Mouse (Mus musculus) intestine, embryonic 14.5 days (tissue): ENCODE measurements around the gene Atg13. TPM values are rescaled to one million over a fixed set of nuclear protein-coding genes. Genes with fewer than 3 reads are reported as not detected.

Experiments
- ATAC-seq: fragments of 200-750 bp; cut with Nextera tagmentation; replicated peaks from 2 replicates; pipeline ENCODE4 v1.8.0; 2017; ENCODE audit warnings: low read depth, moderate number of reproducible peaks, moderate TSS enrichment, moderate library complexity; ENCODE audit not compliant: low FRiP score, low TSS enrichment
- DNase-seq: peaks from one replicate; pipeline ENCODE4 v3.0.0-alpha.2; 2018; ENCODE audit warnings: low spot score
- H3K27ac ChIP-seq: fragments of 300-500 bp; sonication (generic); 2 replicates; pipeline ENCODE4 v1.5.1; 2014; ENCODE audit warnings: low read depth, mild to moderate bottlenecking, control low read depth
- H3K27me3 ChIP-seq: fragments of 300-500 bp; sonication (generic); replicated peaks from 2 replicates; pipeline ENCODE4 v1.6.1; 2014; ENCODE audit warnings: low read length, control low read depth; ENCODE audit not compliant: control insufficient read depth, insufficient read depth
- H3K36me3 ChIP-seq: fragments of 300-500 bp; sonication (generic); 2 replicates; pipeline ENCODE4 v1.6.1; 2014; ENCODE audit warnings: low read length, control low read depth; ENCODE audit not compliant: control insufficient read depth, insufficient read depth
- H3K4me1 ChIP-seq: fragments of 300-500 bp; sonication (generic); replicated peaks from 2 replicates; pipeline ENCODE4 v1.6.1; 2014; ENCODE audit warnings: low read length, control low read depth, mixed read lengths; ENCODE audit not compliant: control insufficient read depth, insufficient read depth
- H3K4me2 ChIP-seq: fragments of 300-500 bp; sonication (generic); 2 replicates; pipeline ENCODE4 v1.6.1; 2014; ENCODE audit warnings: low read length
- H3K4me3 ChIP-seq: fragments of 300-500 bp; sonication (generic); 2 replicates; pipeline ENCODE4 v1.5.1; 2014; ENCODE audit warnings: low read depth, low read length, control low read depth, mixed read lengths
- H3K9ac ChIP-seq: fragments of 300-500 bp; sonication (generic); 2 replicates; pipeline ENCODE4 v1.6.1; 2014; ENCODE audit warnings: mild to moderate bottlenecking, low read length
- H3K9me3 ChIP-seq: fragments of 300-500 bp; sonication (generic); 2 replicates; pipeline ENCODE4 v1.6.1; 2016; ENCODE audit warnings: low read length, control low read depth; ENCODE audit not compliant: control insufficient read depth
- WGBS: fragments of 180-500 bp; shearing (Covaris S2); extraction: QIAGEN DNeasy Blood & Tissue Kit; methylation state at CpG from one replicate; pipeline ENCODE4 v1.1.7; 2014; 5-methylcytosine and 5-hydroxymethylcytosine counted together
- polyA plus RNA-seq: library from polyadenylated mRNA; unstranded; fragments of >200 nt; fragmentation: Nextera tagmentation; extraction: Ambion mirVana; gene quantifications from 2 replicates; pipeline ENCODE4 v1.2.1, GENCODE M21; 2014

The Atg13 gene
- polyA plus RNA-seq = 24.9 and 29.7 TPM in 2 replicates

DNA sequence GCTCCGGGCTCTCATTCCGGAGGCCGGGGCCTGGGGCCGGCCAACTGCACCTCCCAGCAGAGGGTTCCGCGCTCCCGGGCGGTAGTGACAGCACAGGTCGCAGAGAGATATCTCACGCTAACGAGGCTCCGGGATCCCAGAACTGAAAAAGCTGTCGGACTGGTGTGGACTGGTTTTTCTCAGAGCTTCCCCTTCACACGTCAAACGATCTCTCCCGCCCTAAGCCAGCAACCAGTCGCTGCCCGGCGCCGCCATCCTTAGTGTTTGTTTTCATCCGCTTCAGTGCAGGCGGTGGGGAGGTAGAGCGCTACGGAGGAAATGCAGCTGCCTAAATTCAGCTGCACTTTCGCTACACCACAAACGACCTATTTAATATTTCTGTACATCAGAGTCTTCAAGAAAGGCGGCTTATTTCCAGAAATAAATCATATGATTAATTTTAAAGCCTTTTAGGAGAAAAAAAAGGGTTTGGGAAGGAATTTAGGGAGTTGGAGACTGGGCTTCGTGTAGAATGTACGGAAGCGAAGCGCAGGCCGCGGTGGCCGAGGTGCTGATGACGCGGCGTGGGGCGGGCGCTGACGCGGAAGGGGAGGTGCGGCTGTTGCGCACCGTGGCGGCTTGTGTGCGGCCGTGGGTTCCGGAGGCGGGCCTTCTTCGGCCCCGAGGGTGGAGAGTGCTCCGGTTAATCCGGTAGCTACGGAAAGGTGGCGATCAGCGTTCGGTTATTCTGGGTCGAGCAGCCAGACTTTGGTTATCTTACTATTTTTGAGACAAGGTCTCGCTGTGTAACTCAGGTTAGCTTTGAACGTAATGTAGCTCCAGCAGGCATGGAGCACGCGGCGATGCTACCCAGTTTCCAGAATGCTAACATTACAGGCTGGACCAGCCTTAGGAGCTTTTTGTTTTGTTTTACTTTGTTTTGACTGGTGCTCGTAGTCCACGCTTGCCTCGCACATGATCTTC is at the start of gene Atg13, which contains the start of gene Harbi1:
Atg13 (minus strand) TSS at position 305 of the 963 bp plus-strand sequence.
Harbi1 (plus strand) TSS at position 581 of the 963 bp plus-strand sequence.
- under 1% methylated on average over 66 of the region's 66 CpGs for WGBS
- Histone ChIP-seq H3K4me1 (peaks cover 12% of the 10 kb centered on the region; the same call in 1 of the 2 replicates), H3K4me3 (peak within 1 kb of the TSS; percentile 72), H3K4me2 (peak within 1 kb of the TSS; percentile 62), H3K27me3 (no peaks in the 10 kb centered on the region), H3K27ac (peak within 1 kb of the TSS; percentile 74), H3K9ac (peak within 1 kb of the TSS; percentile 69), H3K36me3 (no peaks in the 10 kb centered on the region), H3K9me3 (no peaks in the 10 kb centered on the region)
- DNase-seq (peak; percentile 96), ATAC-seq (peak; percentile 96)

DNA sequence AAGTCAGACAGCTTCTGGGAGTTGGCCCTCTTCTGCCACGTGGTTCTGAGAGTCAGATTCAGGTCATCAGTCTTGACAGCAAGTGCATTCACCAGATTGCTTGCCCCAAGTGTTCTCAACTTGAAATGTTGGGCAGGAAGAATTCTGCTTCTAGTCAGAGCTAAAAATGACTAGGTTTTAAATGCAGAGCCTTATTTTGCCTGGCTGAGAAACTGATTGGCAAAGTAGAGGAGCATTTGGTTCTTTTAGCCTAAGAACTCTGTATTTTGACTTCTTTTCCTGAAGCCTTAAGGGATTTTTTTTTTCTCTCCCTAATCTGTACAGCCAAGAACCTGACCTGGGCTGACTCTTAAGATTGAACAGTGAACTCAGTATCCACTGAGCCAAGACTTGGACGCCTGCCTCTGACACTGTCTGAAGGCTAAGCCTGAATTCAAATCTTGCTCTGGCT is 39.5 kb upstream of the Atg13 start:
- ATAC-seq (no peak), DNase-seq (no peak)
- Histone ChIP-seq H3K9ac (no peak overlapping the region), H3K27ac (no peak overlapping the region), H3K4me3 (no peak overlapping the region), H3K36me3 (0 out of 2 replicates have a peak, but pooled peaks cover 2% of the 10 kb centered on the region), H3K4me1 (no peaks in the 10 kb centered on the region), H3K9me3 (no peaks in the 10 kb centered on the region), H3K4me2 (no peak overlapping the region), H3K27me3 (no peaks in the 10 kb centered on the region)
- WGBS = 62% methylated on average over 2 of the region's 2 CpGs

DNA sequence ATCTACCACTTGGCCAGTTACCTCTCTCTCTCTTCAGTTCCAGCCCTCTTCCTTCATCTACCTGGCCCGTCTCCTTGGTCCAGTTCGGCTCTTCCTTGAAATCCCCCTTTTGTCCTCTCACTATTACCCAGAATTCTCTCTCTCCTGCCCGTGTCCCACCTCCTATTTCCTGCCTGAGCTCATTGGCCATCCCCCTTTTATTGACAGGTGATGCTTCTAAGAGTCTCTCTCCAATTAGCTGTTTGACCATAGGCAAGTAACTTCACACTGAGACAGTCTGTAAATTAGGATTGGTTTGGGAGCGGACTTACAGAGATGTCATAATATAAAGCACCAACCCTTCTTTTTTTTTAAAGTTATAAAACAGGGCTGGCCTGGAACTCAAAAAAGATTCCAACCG is 34.3 kb upstream of the Atg13 start:
- no peak for DNase-seq
- no peak overlapping the region for H3K4me2 ChIP-seq
- WGBS = 90% methylated on average over 5 of the region's 5 CpGs
- H3K9me3 ChIP-seq = no peaks in the 10 kb centered on the region
- H3K4me1 ChIP-seq = no peaks in the 10 kb centered on the region
- 0 out of 2 replicates have a peak, but pooled peaks cover 4% of the 10 kb centered on the region for H3K36me3 ChIP-seq
- no peak overlapping the region for H3K4me3 ChIP-seq
- H3K27ac ChIP-seq = no peak overlapping the region
- ATAC-seq = no peak
- no peak overlapping the region for H3K9ac ChIP-seq
- no peaks in the 10 kb centered on the region for H3K27me3 ChIP-seq

DNA sequence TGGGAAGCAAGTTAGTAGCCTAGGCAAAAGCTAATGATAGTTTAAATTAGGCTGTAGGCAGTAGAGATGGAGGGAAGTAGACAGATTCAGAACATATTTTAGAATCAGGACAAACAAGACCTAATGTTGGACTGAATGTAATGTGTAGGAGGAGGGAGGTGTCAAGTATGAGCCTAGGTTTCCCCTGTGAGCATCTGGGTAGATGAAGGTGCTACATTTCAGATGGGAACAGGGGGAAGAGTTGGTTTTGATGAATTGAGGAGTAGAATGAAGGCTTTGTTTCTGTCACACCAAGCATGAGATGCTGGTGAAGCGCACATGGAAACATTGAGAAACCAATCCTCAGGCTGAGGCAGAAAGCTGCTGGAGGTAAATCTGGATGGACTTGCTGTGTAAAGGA is 29.2 kb upstream of the Atg13 start:
- ATAC-seq = no peak
- Histone ChIP-seq H3K4me2 (no peak overlapping the region), H3K9me3 (no peaks in the 10 kb centered on the region)

DNA sequence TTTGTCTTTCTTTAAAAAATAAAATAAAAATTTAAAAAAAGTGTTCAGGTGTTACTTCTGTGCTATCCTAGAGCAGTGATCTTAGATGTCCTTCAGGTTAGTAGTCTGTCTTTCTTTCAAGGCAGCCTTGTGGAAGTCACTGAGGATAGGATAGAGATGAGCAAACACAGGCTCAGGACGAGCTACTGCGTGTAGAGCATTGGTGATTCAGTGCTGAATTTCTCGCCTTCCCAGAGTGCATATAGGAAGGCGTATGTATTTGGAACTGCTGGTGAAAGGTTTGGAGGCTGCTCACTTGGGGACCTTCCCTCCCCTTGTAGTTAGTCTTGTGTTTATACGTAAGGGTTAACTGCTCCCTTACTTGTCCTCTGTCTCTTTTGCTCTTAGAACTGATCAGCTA is 24.8 kb upstream of the Atg13 start:
- Histone ChIP-seq H3K36me3 (no peaks in the 10 kb centered on the region), H3K4me3 (no peak overlapping the region), H3K27ac (no peak overlapping the region), H3K4me1 (peaks cover 2% of the 10 kb centered on the region; the same call in 1 of the 2 replicates), H3K9ac (no peak overlapping the region), H3K9me3 (no peaks in the 10 kb centered on the region), H3K27me3 (no peaks in the 10 kb centered on the region), H3K4me2 (no peak overlapping the region)
- 90% methylated on average over 5 of the region's 5 CpGs for WGBS
- DNase-seq (no peak), ATAC-seq (no peak)

More for the DNA sequence above, 29.2 kb upstream of the Atg13 start:
- no peak for DNase-seq
- H3K9ac ChIP-seq = no peak overlapping the region
- H3K36me3 ChIP-seq = no peaks in the 10 kb centered on the region
- H3K4me1 ChIP-seq = no peaks in the 10 kb centered on the region
- no peak overlapping the region for H3K27ac ChIP-seq
- H3K4me3 ChIP-seq = no peak overlapping the region
- no peaks in the 10 kb centered on the region for H3K27me3 ChIP-seq
- WGBS = 97% methylated on average over 1 of the region's 1 CpGs

DNA sequence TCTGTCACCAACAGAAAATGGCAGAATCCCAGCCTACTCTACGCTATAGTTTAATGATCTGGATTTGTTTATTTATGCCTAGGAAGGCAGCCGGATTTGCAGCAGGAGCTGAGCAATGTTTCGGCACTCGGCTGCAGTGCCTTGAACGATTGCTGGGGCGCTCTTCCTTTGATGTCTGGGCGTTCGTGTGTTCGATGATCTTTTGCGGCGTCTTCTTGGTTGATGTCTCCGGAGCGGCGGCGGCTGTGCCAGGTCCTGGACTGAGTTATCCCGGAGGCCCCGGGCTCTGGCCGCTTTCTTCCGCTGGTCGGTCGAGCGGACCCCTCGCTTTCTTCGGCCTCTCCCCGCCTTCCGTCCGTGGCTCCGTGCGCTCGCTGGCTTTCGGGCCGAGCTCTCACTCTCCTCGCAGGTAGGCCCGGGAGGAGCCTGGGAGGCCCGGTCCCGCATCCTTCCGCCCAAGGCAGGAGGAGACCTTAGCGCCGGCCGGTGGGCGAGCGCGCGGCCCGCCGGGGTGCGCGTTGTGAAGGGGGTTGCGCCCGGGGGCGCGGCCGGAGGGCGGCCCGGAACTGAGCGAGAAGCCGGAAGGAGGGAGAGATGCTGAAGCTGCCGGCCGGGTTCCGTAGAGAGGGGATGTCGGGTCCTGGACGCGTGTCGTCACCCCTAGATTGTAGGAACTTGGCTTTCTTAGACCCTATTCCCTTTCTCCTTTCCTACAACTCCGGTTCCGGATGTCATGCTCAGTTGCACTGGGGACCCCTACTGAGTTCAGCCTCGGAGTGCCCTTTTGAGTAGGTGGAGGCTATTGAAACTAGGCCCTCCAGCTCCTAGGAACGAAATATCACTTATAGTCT is 19.8 kb upstream of the Atg13 start, which contains the start of gene Ambra1:
Ambra1 (plus strand) TSS at position 164 of the 851 bp plus-strand sequence.
- ATAC-seq (peak; percentile 91), DNase-seq (peak; percentile 90)
- Histone ChIP-seq H3K9me3 (no peaks in the 10 kb centered on the region), H3K27ac (peak within 1 kb of the TSS; percentile 93), H3K4me3 (peak within 1 kb of the TSS; percentile 86), H3K36me3 (no peaks in the 10 kb centered on the region), H3K4me1 (peaks cover 2% of the 10 kb centered on the region; the same call in 1 of the 2 replicates), H3K27me3 (no peaks in the 10 kb centered on the region), H3K4me2 (peak within 1 kb of the TSS; percentile 78), H3K9ac (peak within 1 kb of the TSS; percentile 91)
- WGBS = under 1% methylated on average over 68 of the region's 68 CpGs

DNA sequence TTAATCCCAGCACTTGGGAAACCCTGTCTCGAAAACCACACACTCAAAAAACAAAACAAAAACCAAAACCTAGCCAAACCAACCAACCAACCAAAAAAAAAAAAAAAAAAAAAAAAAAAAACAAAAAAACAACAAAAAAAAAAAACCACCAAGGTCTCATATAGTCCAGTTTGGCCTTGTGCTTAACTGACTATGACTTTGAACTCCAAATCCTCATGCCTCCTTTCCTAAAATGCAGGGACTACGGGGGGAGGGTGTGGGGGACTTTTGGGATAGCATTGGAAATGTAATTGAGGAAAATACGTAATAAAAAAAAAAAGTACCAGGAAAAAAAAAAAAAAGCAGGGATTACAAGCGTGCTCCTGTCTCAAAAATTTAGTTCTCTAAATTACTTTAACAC is 19.2 kb upstream of the Atg13 start:
- 20% methylated on average over 4 of the region's 4 CpGs for WGBS
- peak overlapping the region; percentile 51 for H3K4me2 ChIP-seq
- ATAC-seq (no peak), DNase-seq (no peak)
- peak overlapping the region; percentile 91 for H3K9ac ChIP-seq
- H3K36me3 ChIP-seq = no peaks in the 10 kb centered on the region
- peaks cover 2% of the 10 kb centered on the region; the same call in 1 of the 2 replicates for H3K4me1 ChIP-seq
- 0 out of 2 replicates have a peak overlapping the region, but pooled peaks have one; percentile 93 for H3K27ac ChIP-seq
- H3K4me3 ChIP-seq = peak overlapping the region; percentile 86
- no peaks in the 10 kb centered on the region for H3K9me3 ChIP-seq
- no peaks in the 10 kb centered on the region for H3K27me3 ChIP-seq

DNA sequence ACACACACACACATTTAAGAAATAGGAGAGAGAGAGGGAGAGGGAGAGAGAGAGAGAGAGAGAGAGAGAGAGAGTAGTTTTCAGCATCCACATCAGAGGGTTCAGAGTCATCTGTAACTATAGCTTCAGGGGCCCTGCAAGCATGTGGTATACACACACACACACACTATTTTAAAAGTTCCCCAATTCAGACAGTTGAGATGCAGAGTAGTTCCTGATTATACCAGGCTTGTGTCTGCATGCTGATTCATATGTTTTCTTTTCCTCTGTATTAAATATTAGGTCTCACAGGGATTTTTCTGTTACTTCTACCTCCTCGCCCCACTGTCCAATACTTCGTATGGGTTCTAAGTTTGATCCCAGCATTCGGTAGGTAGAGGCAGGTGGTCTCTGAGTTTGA is 16.6 kb upstream of the Atg13 start:
- Histone ChIP-seq H3K36me3 (no peaks in the 10 kb centered on the region), H3K4me1 (peaks cover 2% of the 10 kb centered on the region; the same call in 1 of the 2 replicates), H3K9ac (no peak overlapping the region), H3K27ac (no peak overlapping the region), H3K4me2 (no peak overlapping the region), H3K4me3 (no peak overlapping the region), H3K9me3 (no peaks in the 10 kb centered on the region), H3K27me3 (no peaks in the 10 kb centered on the region)
- no peak for ATAC-seq
- DNase-seq = no peak
- WGBS = 85% methylated on average over 3 of the region's 3 CpGs
